Mouse (Mus musculus) liver, postnatal 0 days (tissue): Measurements from ENCODE around the gene Mef2a.

Experiments used
- CTCF ChIP-seq: sonication (generic); IDR thresholded peaks from 2 replicates; pipeline ENCODE4 v1.5.1; 2016; ENCODE audit warnings: antibody characterized with exemption, low read depth
- EP300 ChIP-seq: IDR thresholded peaks from 2 replicates; pipeline ENCODE4 v1.6.1; 2016; ENCODE audit warnings: antibody characterized with exemption, low read depth, mild to moderate bottlenecking

DNA sequence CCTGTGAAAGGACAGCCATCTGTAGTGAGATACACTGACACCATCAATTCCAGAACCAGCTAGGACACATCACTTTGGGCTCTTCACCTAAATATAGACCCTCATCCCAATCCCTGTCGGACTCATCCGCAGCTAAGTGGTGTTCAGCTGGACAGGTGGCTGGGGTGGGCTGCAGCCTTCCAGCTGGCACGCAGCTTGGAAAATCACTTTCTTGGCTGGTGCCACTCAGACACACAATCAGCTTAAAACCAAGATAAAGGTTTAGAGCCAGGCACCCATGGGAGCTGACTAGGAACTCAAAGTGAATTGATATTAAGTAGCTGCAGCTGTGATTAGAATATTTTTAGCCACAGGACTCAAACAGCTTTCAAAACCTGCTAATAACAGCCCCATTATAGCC lies 142.4 kb downstream of the Mef2a start:
- no peak for TF ChIP-seq EP300
- TF ChIP-seq CTCF, result no peak
